Mouse (Mus musculus) forebrain, embryonic 11.5 days (tissue): Measurements from ENCODE around the gene Olfr67. TPM values are rescaled to one million over a fixed set of nuclear protein-coding genes. Genes with fewer than 3 reads are reported as not detected.

Experiments used
- polyA plus RNA-seq: library from polyadenylated mRNA; unstranded; fragments of >200 nt; fragmentation: Nextera tagmentation; extraction: Ambion mirVana; gene quantifications from 2 replicates; pipeline ENCODE4 v1.2.1, GENCODE M21; 2014

The Olfr67 gene
- polyA plus RNA-seq, 1 experiment from 2014 or later = not detected

Other genes with a start within 250 kb of the Olfr67 start
- not detected in 2 replicates for gene Olfr612, start 249.1 kb downstream of the Olfr67 start, polyA plus RNA-seq
- gene Olfr613, start 243.7 kb downstream of the Olfr67 start, polyA plus RNA-seq = not detected in 2 replicates
- gene Olfr615, start 235.7 kb downstream of the Olfr67 start, polyA plus RNA-seq = not detected in 2 replicates
- not detected in 2 replicates for gene Olfr616, start 222.7 kb downstream of the Olfr67 start, polyA plus RNA-seq
- gene Olfr617, start 218.8 kb downstream of the Olfr67 start, polyA plus RNA-seq = not detected in 2 replicates
- not detected in 2 replicates for gene Olfr618, start 201.7 kb downstream of the Olfr67 start, polyA plus RNA-seq
- not detected in 2 replicates for gene Olfr619, start 191.2 kb downstream of the Olfr67 start, polyA plus RNA-seq
- gene Olfr620, start 179.3 kb downstream of the Olfr67 start, polyA plus RNA-seq = not detected in 2 replicates
- gene Olfr622, start 149.1 kb downstream of the Olfr67 start, polyA plus RNA-seq = not detected in 2 replicates
- gene Olfr623, start 128.1 kb downstream of the Olfr67 start, polyA plus RNA-seq = not detected in 2 replicates
- gene Olfr624, start 120.6 kb downstream of the Olfr67 start, polyA plus RNA-seq = not detected in 2 replicates
- not detected in 2 replicates for gene Olfr625-ps1, start 109.1 kb downstream of the Olfr67 start, polyA plus RNA-seq
- gene Olfr243, start 77.2 kb downstream of the Olfr67 start, polyA plus RNA-seq = not detected in 2 replicates
- not detected in 2 replicates for gene Olfr628, start 61.4 kb downstream of the Olfr67 start, polyA plus RNA-seq
- not detected in 2 replicates for gene Olfr629, start 46.9 kb downstream of the Olfr67 start, polyA plus RNA-seq
- gene Olfr630, start 34.5 kb downstream of the Olfr67 start, polyA plus RNA-seq = not detected in 2 replicates
- gene Olfr69, start 20.2 kb downstream of the Olfr67 start, polyA plus RNA-seq = not detected in 2 replicates
- gene Olfr68, start 12.1 kb downstream of the Olfr67 start, polyA plus RNA-seq = not detected in 2 replicates
- gene Hbb-bt, start 22.2 kb upstream of the Olfr67 start, polyA plus RNA-seq = 770 and 789 TPM in 2 replicates
- gene Hbb-bs, start 36.3 kb upstream of the Olfr67 start, polyA plus RNA-seq = 254 and 256 TPM in 2 replicates
- not detected in 2 replicates for gene Hbb-bh2, start 48.7 kb upstream of the Olfr67 start, polyA plus RNA-seq
- 2,356 and 2,804 TPM in 2 replicates for gene Hbb-bh1, start 51.3 kb upstream of the Olfr67 start, polyA plus RNA-seq
- 10,747 and 11,615 TPM in 2 replicates for gene Hbb-y, start 61.4 kb upstream of the Olfr67 start, polyA plus RNA-seq
- not detected in 2 replicates for gene Olfr66, start 94.4 kb upstream of the Olfr67 start, polyA plus RNA-seq
- not detected in 2 replicates for gene Olfr64, start 102.7 kb upstream of the Olfr67 start, polyA plus RNA-seq
- not detected in 2 replicates for gene Olfr65, start 111.7 kb upstream of the Olfr67 start, polyA plus RNA-seq
- gene Olfr631, start 137.0 kb upstream of the Olfr67 start, polyA plus RNA-seq = not detected in 2 replicates
- gene Olfr632, start 142.5 kb upstream of the Olfr67 start, polyA plus RNA-seq = 0.12 TPM in 1 of 2 replicates, not detected in the other
- gene Olfr633, start 152.6 kb upstream of the Olfr67 start, polyA plus RNA-seq = not detected in 2 replicates
- 0.03 TPM in 1 of 2 replicates, not detected in the other for gene Olfr635, start 179.3 kb upstream of the Olfr67 start, polyA plus RNA-seq
- not detected in 2 replicates for gene Olfr638, start 206.9 kb upstream of the Olfr67 start, polyA plus RNA-seq
- 0.04 TPM in 2 replicates for gene Olfr639, start 225.5 kb upstream of the Olfr67 start, polyA plus RNA-seq
- gene Olfr640, start 233.8 kb upstream of the Olfr67 start, polyA plus RNA-seq = not detected in 2 replicates
- gene Olfr641, start 243.6 kb upstream of the Olfr67 start, polyA plus RNA-seq = not detected in 2 replicates